Mouse (Mus musculus) heart, embryonic 14.5 days (tissue): ENCODE results near the gene Zdhhc18. TPM values are rescaled to one million over a fixed set of nuclear protein-coding genes. Genes with fewer than 3 reads are reported as not detected.

Source experiments
- ATAC-seq: fragments of 200-750 bp; cut with Nextera tagmentation; 2 replicates; pipeline ENCODE4 v1.8.0; 2017; ENCODE audit warnings: low read depth, moderate TSS enrichment; ENCODE audit not compliant: insufficient number of reproducible peaks, insufficient read depth, low FRiP score
- H3K27ac ChIP-seq, 2 experiments: fragments of 200-500 bp in 1 of 2; fragments of 300-500 bp in 1 of 2; sonication (generic) in 1 of 2; replicated peaks in 1 of 2; 2 replicates each; pipeline ENCODE4 v1.5.1; 2012 to 2014; ENCODE audit warnings: low read depth in 2 of 2, low read length in 2 of 2, control low read depth in 1 of 2, mild to moderate bottlenecking in 1 of 2, mixed read lengths in 1 of 2; ENCODE audit not compliant: control insufficient read depth in 1 of 2, insufficient read depth in 1 of 2
- H3K27me3 ChIP-seq: fragments of 300-500 bp; sonication (generic); 2 replicates; pipeline ENCODE4 v1.6.1; 2014; ENCODE audit warnings: mild to moderate bottlenecking, low read length, control low read depth; ENCODE audit not compliant: control insufficient read depth, insufficient read depth
- H3K36me3 ChIP-seq: fragments of 300-500 bp; sonication (generic); 2 replicates; pipeline ENCODE4 v1.6.1; 2014; ENCODE audit warnings: mild to moderate bottlenecking, control low read depth, low read length, mixed read lengths; ENCODE audit not compliant: control insufficient read depth, insufficient read depth
- H3K4me1 ChIP-seq, 2 experiments: fragments of 200-500 bp in 1 of 2; fragments of 300-500 bp in 1 of 2; sonication (generic) in 1 of 2; 2 replicates each; pipeline ENCODE4 v1.6.1; 2012 to 2014; ENCODE audit warnings: low read length in 2 of 2, control low read depth in 1 of 2, mixed read lengths in 1 of 2; ENCODE audit not compliant: control insufficient read depth in 2 of 2, insufficient read depth in 2 of 2
- H3K4me2 ChIP-seq: fragments of 300-500 bp; sonication (generic); 2 replicates; pipeline ENCODE4 v1.6.1; 2014; ENCODE audit warnings: mild to moderate bottlenecking, low read length
- H3K4me3 ChIP-seq, 2 experiments: fragments of 200-500 bp in 1 of 2; fragments of 300-500 bp in 1 of 2; sonication (generic) in 1 of 2; 2 replicates each; pipeline ENCODE4 v1.5.1; 2012 to 2014; ENCODE audit warnings: low read length in 2 of 2, mild to moderate bottlenecking in 2 of 2, control low read depth in 1 of 2, low read depth in 1 of 2, moderate library complexity in 1 of 2; ENCODE audit not compliant: control insufficient read depth in 1 of 2, insufficient read depth in 1 of 2
- H3K9ac ChIP-seq: fragments of 300-500 bp; sonication (generic); 2 replicates; pipeline ENCODE4 v1.6.1; 2014; ENCODE audit warnings: mild to moderate bottlenecking, low read length
- H3K9me3 ChIP-seq: fragments of 300-500 bp; sonication (generic); 2 replicates; pipeline ENCODE4 v1.6.1; 2016; ENCODE audit warnings: low read length, control low read depth; ENCODE audit not compliant: control insufficient read depth
- WGBS: fragments of 180-500 bp; shearing (Covaris S2); extraction: QIAGEN DNeasy Blood & Tissue Kit; methylation state at CpG from one replicate; pipeline ENCODE4 v1.1.7; 2014; 5-methylcytosine and 5-hydroxymethylcytosine counted together
- polyA plus RNA-seq: library from polyadenylated mRNA; unstranded; fragments of >200 nt; fragmentation: Nextera tagmentation; extraction: Ambion mirVana; gene quantifications from 2 replicates; pipeline ENCODE4 v1.2.1, GENCODE M21; 2014

Zdhhc18 gene
- polyA plus RNA-seq, 1 experiment from 2014 or later: 4.7 TPM

- Histone ChIP-seq H3K36me3 (peaks cover 28% of the 10 kb centered on the region), H3K9ac (no peak overlapping the region), H3K9me3 (no peaks in the 10 kb centered on the region), H3K27ac (no peak overlapping the region), H3K4me1 (peaks cover 14 to 20% of the 10 kb centered on the region in 2 experiments), H3K27me3 (no peaks in the 10 kb centered on the region), H3K4me3 (no peak overlapping the region), H3K4me2 (no peak overlapping the region)
- ATAC-seq: no peak
- WGBS: 89% methylated on average over 8 of the region's 8 CpGs
These were observed 12.5 kb upstream of the Zdhhc18 start for GRCm38 (mm10) chr4:133662421-133662820.

GRCm38 (mm10) chr4:133660193-133661155, 10.5 kb upstream of the Zdhhc18 start:
- peak overlapping the region; percentile 22 to 23 for H3K4me3 ChIP-seq
- WGBS: 17% methylated on average over 9 of the region's 10 CpGs
- peak overlapping the region; percentile 61 for H3K4me2 ChIP-seq
- H3K4me1 ChIP-seq: peaks cover 14 to 20% of the 10 kb centered on the region in 2 experiments
- H3K9ac ChIP-seq: peak overlapping the region; percentile 70
- peak overlapping the region; percentile 89 to 91 for H3K27ac ChIP-seq
- H3K36me3 ChIP-seq: peaks cover 22% of the 10 kb centered on the region
- H3K9me3 ChIP-seq: no peaks in the 10 kb centered on the region
- H3K27me3 ChIP-seq: no peaks in the 10 kb centered on the region
- ATAC-seq: peak; percentile 56

GRCm38 (mm10) chr4:133659497-133660192, 9.7 kb upstream of the Zdhhc18 start:
- Histone ChIP-seq H3K4me2 (peak overlapping the region; percentile 61), H3K4me3 (peak overlapping the region; percentile 22 to 23), H3K27me3 (no peaks in the 10 kb centered on the region), H3K9ac (peak overlapping the region; percentile 70), H3K27ac (peak overlapping the region; percentile 89 to 91), H3K9me3 (no peaks in the 10 kb centered on the region), H3K36me3 (peaks cover 17% of the 10 kb centered on the region), H3K4me1 (peaks cover 14 to 20% of the 10 kb centered on the region in 2 experiments)
- WGBS: 15% methylated on average over 15 of the region's 15 CpGs
- ATAC-seq: 0 out of 2 replicates have a peak, but pooled peaks have one; percentile 4

GRCm38 (mm10) chr4:133658729-133659128, 8.8 kb upstream of the Zdhhc18 start:
- Histone ChIP-seq H3K4me3 (no peak overlapping the region), H3K4me1 (peaks cover 14 to 20% of the 10 kb centered on the region in 2 experiments), H3K27ac (peak overlapping the region; percentile 89 to 91; a peak in 2 of 4 replicates), H3K9ac (no peak overlapping the region), H3K4me2 (no peak overlapping the region), H3K27me3 (no peaks in the 10 kb centered on the region), H3K9me3 (no peaks in the 10 kb centered on the region), H3K36me3 (peaks cover 11% of the 10 kb centered on the region)
- ATAC-seq: no peak
- WGBS: 60% methylated on average over 2 of the region's 2 CpGs

- Histone ChIP-seq H3K4me1 (peaks cover 14 to 20% of the 10 kb centered on the region in 2 experiments), H3K36me3 (peaks cover 11% of the 10 kb centered on the region), H3K27me3 (no peaks in the 10 kb centered on the region), H3K4me2 (no peak overlapping the region), H3K27ac (no peak overlapping the region), H3K9ac (no peak overlapping the region), H3K9me3 (no peaks in the 10 kb centered on the region), H3K4me3 (no peak overlapping the region)
- 69% methylated on average over 5 of the region's 5 CpGs for WGBS
- no peak for ATAC-seq
These were observed 8.0 kb upstream of the Zdhhc18 start for GRCm38 (mm10) chr4:133657829-133658458.

- ATAC-seq: no peak
- Histone ChIP-seq H3K4me1 (peaks cover 14 to 20% of the 10 kb centered on the region in 2 experiments), H3K9me3 (no peaks in the 10 kb centered on the region), H3K27me3 (no peaks in the 10 kb centered on the region), H3K36me3 (peaks cover 3% of the 10 kb centered on the region), H3K4me2 (no peak overlapping the region), H3K9ac (no peak overlapping the region), H3K4me3 (no peak overlapping the region), H3K27ac (no peak overlapping the region)
- 29% methylated on average over 4 of the region's 4 CpGs for WGBS
These were observed 7.0 kb upstream of the Zdhhc18 start for GRCm38 (mm10) chr4:133656997-133657396.

- no peaks in the 10 kb centered on the region for H3K9me3 ChIP-seq
- H3K27ac ChIP-seq: no peak overlapping the region
- H3K27me3 ChIP-seq: no peaks in the 10 kb centered on the region
- no peak for ATAC-seq
- no peak overlapping the region for H3K4me2 ChIP-seq
- H3K36me3 ChIP-seq: no peaks in the 10 kb centered on the region
- no peak overlapping the region for H3K4me3 ChIP-seq
- peaks cover 14 to 23% of the 10 kb centered on the region in 2 experiments for H3K4me1 ChIP-seq
- H3K9ac ChIP-seq: no peak overlapping the region
- 64% methylated on average over 4 of the region's 4 CpGs for WGBS
These were observed 6.3 kb upstream of the Zdhhc18 start for GRCm38 (mm10) chr4:133656294-133656693.
